Mouse (Mus musculus): ENCODE measurements around the gene Kdr. TPM values are rescaled to one million over a fixed set of nuclear protein-coding genes. Genes with fewer than 3 reads are reported as not detected.

Kdr gene
- polyA plus RNA-seq, 1 experiment from 2014 or later = 6.5 TPM

DNA sequence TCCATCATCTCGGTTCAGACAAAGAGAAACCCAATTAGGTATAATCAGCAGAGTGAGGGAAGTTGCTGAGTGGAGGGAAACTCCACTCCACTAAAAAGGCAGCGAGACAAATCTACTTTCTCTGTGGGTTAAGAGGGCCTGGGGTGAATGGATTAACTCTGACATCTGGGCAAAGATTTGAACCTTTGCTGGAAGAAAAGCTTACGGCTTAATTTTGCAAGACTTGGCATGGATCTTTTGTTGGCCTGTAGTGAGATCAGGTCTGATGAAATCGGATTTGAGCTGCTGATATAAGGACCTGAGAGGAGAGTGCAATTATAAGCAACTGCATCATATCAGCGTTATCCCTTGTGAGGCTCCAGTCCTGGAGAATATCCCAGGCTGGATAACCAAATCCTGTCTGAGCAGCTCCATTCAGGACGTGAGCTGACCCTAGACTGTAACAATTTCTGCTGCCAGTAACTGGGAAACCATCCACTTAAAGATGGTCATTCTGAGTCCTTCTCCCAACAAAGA lies 85.2 kb downstream of the Kdr start:
- no peak for DNase-seq (ENCODE audit: low spot score)
- no peak for ATAC-seq (ENCODE audit: low FRiP score, low TSS enrichment)
- 42% methylated on average over 6 of the region's 6 CpGs for WGBS
- Histone ChIP-seq H3K4me3 (ENCODE audit: low read depth, low read length) (no peak overlapping the region), H3K9me3 (ENCODE audit: control insufficient read depth, low read length) (no peaks in the 10 kb centered on the region), H3K36me3 (ENCODE audit: control insufficient read depth, insufficient read depth, low read length) (no peaks in the 10 kb centered on the region), H3K27me3 (ENCODE audit: control insufficient read depth, insufficient read depth, low read length) (no peaks in the 10 kb centered on the region), H3K4me1 (replicated peaks; ENCODE audit: control insufficient read depth, insufficient read depth) (no peaks in the 10 kb centered on the region), H3K4me2 (replicated peaks; ENCODE audit: low read depth) (no peak overlapping the region), H3K9ac (ENCODE audit: low read length) (no peak overlapping the region), H3K27ac (replicated peaks) (no peak overlapping the region)
- TF ChIP-seq EP300 (optimal IDR thresholded peaks at IDR 0.05) (no peak), CTCF (IDR thresholded peaks at IDR 0.05; ENCODE audit: low read depth) (no peak)

Small RNA genes within 50 kb of the gene (microRNA-seq; reads per million reads assigned to microRNA genes)
- not detected for gene Gm25374

Other genes with a start within 250 kb of the Kdr start
- gene Srd5a3, start 161.8 kb upstream of the Kdr start, polyA plus RNA-seq (2015; fragmentation: Nextera tagmentation; extraction: Ambion mirVana) = 28.4 and 29.5 TPM in 2 replicates
- gene Tmem165, start 205.4 kb upstream of the Kdr start, polyA plus RNA-seq (2015; fragmentation: Nextera tagmentation; extraction: Ambion mirVana) = 72.3 and 74.3 TPM in 2 replicates